Mouse (Mus musculus) hindbrain, embryonic 12.5 days (tissue): ENCODE data around the gene Fgd5. TPM values are rescaled to one million over a fixed set of nuclear protein-coding genes. Genes with fewer than 3 reads are reported as not detected.
"Not testable (repeated sequence)": the region's sequence is repeated elsewhere in the genome, so short reads cannot be mapped to it uniquely, and the experiment has no call there.

Experiments
- ATAC-seq: fragments of 200-750 bp; cut with Nextera tagmentation; 2 replicates; pipeline ENCODE4 v1.8.0; 2017; ENCODE audit warnings: moderate TSS enrichment; ENCODE audit not compliant: low FRiP score
- H3K27ac ChIP-seq: fragments of 300-500 bp; sonication (generic); 2 replicates; pipeline ENCODE4 v1.5.1; 2016; ENCODE audit warnings: mild to moderate bottlenecking
- H3K27me3 ChIP-seq: fragments of 300-500 bp; sonication (generic); 2 replicates; pipeline ENCODE4 v1.6.1; 2016; ENCODE audit warnings: mild to moderate bottlenecking
- H3K36me3 ChIP-seq: fragments of 300-500 bp; sonication (generic); 2 replicates; pipeline ENCODE4 v1.6.1; 2016; ENCODE audit warnings: mild to moderate bottlenecking
- H3K4me1 ChIP-seq: fragments of 300-500 bp; sonication (generic); 2 replicates; pipeline ENCODE4 v1.6.1; 2016
- H3K4me2 ChIP-seq: fragments of 300-500 bp; sonication (generic); replicated peaks from 2 replicates; pipeline ENCODE4 v1.6.1; 2016; ENCODE audit warnings: mild to moderate bottlenecking
- H3K4me3 ChIP-seq: fragments of 300-500 bp; sonication (generic); 2 replicates; pipeline ENCODE4 v1.5.1; 2016; ENCODE audit warnings: mild to moderate bottlenecking
- H3K9ac ChIP-seq: fragments of 300-500 bp; sonication (generic); 2 replicates; pipeline ENCODE4 v1.6.1; 2016; ENCODE audit warnings: mild to moderate bottlenecking, moderate library complexity
- H3K9me3 ChIP-seq: fragments of 300-500 bp; sonication (generic); replicated peaks from 2 replicates; pipeline ENCODE4 v1.6.1; 2016; ENCODE audit warnings: mild to moderate bottlenecking
- WGBS: fragments of 180-500 bp; shearing (Covaris S2); methylation state at CpG from one replicate; pipeline ENCODE4 v1.1.7; 2016; 5-methylcytosine and 5-hydroxymethylcytosine counted together
- polyA plus RNA-seq: library from polyadenylated mRNA; unstranded; fragments of >200 nt; fragmentation: Nextera tagmentation; extraction: Ambion mirVana; gene quantifications from 2 replicates; pipeline ENCODE4 v1.2.1, GENCODE M21; 2016

Fgd5 gene
- polyA plus RNA-seq, 1 experiment from 2014 or later: 13.3 TPM

DNA sequence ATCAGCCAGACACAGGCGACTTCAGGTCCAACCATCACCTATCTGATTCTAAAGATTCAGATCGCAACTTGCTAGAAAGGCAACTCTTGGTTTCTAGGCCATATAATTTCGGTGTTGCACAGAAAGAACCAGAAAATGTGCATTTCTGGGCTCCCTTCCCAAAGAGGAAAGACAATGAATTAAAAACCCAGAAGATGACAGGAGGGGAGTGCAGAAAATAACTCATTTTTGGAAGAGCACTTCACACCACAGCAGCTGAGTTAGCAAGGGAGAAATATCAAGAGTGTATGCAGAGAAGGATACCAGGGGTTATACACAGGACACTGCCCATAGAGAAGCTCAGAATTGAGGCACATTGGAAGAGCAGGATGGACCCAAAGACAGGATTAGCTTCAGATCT is 106.3 kb downstream of the Fgd5 start:
- H3K4me3 ChIP-seq: no peak overlapping the region
- no peaks in the 10 kb centered on the region for H3K9me3 ChIP-seq
- H3K27me3 ChIP-seq: no peaks in the 10 kb centered on the region
- WGBS: 83% methylated on average over 3 of the region's 3 CpGs
- H3K9ac ChIP-seq: no peak overlapping the region
- ATAC-seq: no peak
- no peaks in the 10 kb centered on the region for H3K36me3 ChIP-seq
- H3K4me2 ChIP-seq: no peak overlapping the region
- H3K27ac ChIP-seq: no peak overlapping the region
- H3K4me1 ChIP-seq: peaks cover under 1% of the 10 kb centered on the region; the same call in 1 of the 2 replicates

GRCm38 (mm10) chr6:92089141-92089540 is 110.5 kb downstream of the Fgd5 start:
- H3K4me3 ChIP-seq, H3K4me2 ChIP-seq, H3K27me3 ChIP-seq, H3K9me3 ChIP-seq, H3K36me3 ChIP-seq, ATAC-seq, H3K9ac ChIP-seq, H3K27ac ChIP-seq: not testable (repeated sequence)
- peaks cover 20% of the 10 kb centered on the region for H3K4me1 ChIP-seq
- WGBS: 90% methylated on average over 7 of the region's 7 CpGs

- Histone ChIP-seq H3K27me3 (no peaks in the 10 kb centered on the region), H3K36me3 (no peaks in the 10 kb centered on the region), H3K9me3 (no peaks in the 10 kb centered on the region), H3K4me2 (peak overlapping the region; percentile 75), H3K4me1 (peaks cover 26% of the 10 kb centered on the region), H3K9ac (no peak overlapping the region), H3K4me3 (no peak overlapping the region), H3K27ac (no peak overlapping the region)
- 93% methylated on average over 4 of the region's 4 CpGs for WGBS
- no peak for ATAC-seq
Measured at GRCm38 (mm10) chr6:92089982-92090381, 111.3 kb downstream of the Fgd5 start.

DNA sequence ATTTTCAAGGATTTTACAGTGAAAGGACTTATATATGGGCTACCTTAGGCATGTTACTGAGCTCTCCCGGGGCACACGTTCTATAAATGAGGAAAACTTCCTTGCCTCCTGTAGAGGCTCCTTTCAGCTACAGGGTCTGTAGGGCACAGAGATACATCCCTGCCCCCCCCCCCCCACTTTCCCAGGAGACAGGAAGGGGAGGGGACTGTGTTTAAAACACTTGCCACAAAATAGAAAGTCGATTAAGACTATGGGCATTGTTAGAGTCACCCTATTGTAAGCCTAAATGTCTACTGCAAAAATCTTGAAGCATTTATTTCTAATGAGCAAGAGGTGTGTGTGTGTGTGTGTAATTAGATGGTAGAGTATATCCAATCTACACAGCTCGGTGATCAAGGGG is 111.8 kb downstream of the Fgd5 start:
- 4% methylated on average over 4 of the region's 4 CpGs for WGBS
- no peaks in the 10 kb centered on the region for H3K36me3 ChIP-seq
- no peak for ATAC-seq

GRCm38 (mm10) chr6:92091130-92091591 is 112.5 kb downstream of the Fgd5 start, which contains the start of gene Nr2c2:
Gene Nr2c2 (plus strand): TSS chr6:92091390.
- ATAC-seq: peak; percentile 57
- 0% methylated on average over 31 of the region's 58 CpGs for WGBS

More for the DNA sequence above, 111.8 kb downstream of the Fgd5 start:
- Histone ChIP-seq H3K9me3 (no peaks in the 10 kb centered on the region), H3K4me2 (peak overlapping the region; percentile 75), H3K4me3 (peak overlapping the region; percentile 81), H3K9ac (peak overlapping the region; percentile 97), H3K27ac (peak overlapping the region; percentile 99), H3K4me1 (peaks cover 26% of the 10 kb centered on the region), H3K27me3 (no peaks in the 10 kb centered on the region)

GRCm38 (mm10) chr6:92091767-92092489 is 113.2 kb downstream of the Fgd5 start:
- Histone ChIP-seq H3K4me1 (peaks cover 26% of the 10 kb centered on the region), H3K27ac (peak overlapping the region; percentile 99), H3K9ac (peak overlapping the region; percentile 97), H3K4me3 (peak overlapping the region; percentile 81), H3K9me3 (no peaks in the 10 kb centered on the region), H3K27me3 (no peaks in the 10 kb centered on the region), H3K36me3 (no peaks in the 10 kb centered on the region), H3K4me2 (peak overlapping the region; percentile 75)
- WGBS: under 1% methylated on average over 45 of the region's 81 CpGs
- peak; percentile 99 for ATAC-seq

More at GRCm38 (mm10) chr6:92091130-92091591, 112.5 kb downstream of the Fgd5 start, which contains the start of gene Nr2c2:
- Histone ChIP-seq H3K27me3 (no peaks in the 10 kb centered on the region), H3K4me2 (peak within 1 kb of the TSS; percentile 75), H3K4me1 (peaks cover 26% of the 10 kb centered on the region), H3K9me3 (no peaks in the 10 kb centered on the region), H3K9ac (peak within 1 kb of the TSS; percentile 97), H3K4me3 (peak within 1 kb of the TSS; percentile 81), H3K27ac (peak within 1 kb of the TSS; percentile 99), H3K36me3 (no peaks in the 10 kb centered on the region)

GRCm38 (mm10) chr6:92092737-92093136 is 114.1 kb downstream of the Fgd5 start:
- Histone ChIP-seq H3K9me3 (no peaks in the 10 kb centered on the region), H3K4me2 (peak overlapping the region; percentile 75), H3K4me1 (peaks cover 26% of the 10 kb centered on the region), H3K9ac (peak overlapping the region; percentile 97), H3K4me3 (peak overlapping the region; percentile 81), H3K27me3 (no peaks in the 10 kb centered on the region), H3K36me3 (no peaks in the 10 kb centered on the region), H3K27ac (peak overlapping the region; percentile 99)
- WGBS: 26% methylated on average over 3 of the region's 3 CpGs
- no peak for ATAC-seq

- Histone ChIP-seq H3K4me3 (no peak overlapping the region), H3K36me3 (no peaks in the 10 kb centered on the region), H3K9ac (no peak overlapping the region), H3K27ac (no peak overlapping the region), H3K4me1 (peaks cover 26% of the 10 kb centered on the region), H3K27me3 (no peaks in the 10 kb centered on the region), H3K4me2 (no peak overlapping the region), H3K9me3 (no peaks in the 10 kb centered on the region)
- no peak for ATAC-seq
- 87% methylated on average over 2 of the region's 2 CpGs for WGBS
Measured at GRCm38 (mm10) chr6:92093869-92094268, 115.2 kb downstream of the Fgd5 start.

GRCm38 (mm10) chr6:92100679-92101360 is 122.1 kb downstream of the Fgd5 start:
- Histone ChIP-seq H3K27me3 (no peaks in the 10 kb centered on the region), H3K9ac (no peak overlapping the region), H3K27ac (no peak overlapping the region), H3K4me1 (peaks cover 4% of the 10 kb centered on the region), H3K36me3 (no peaks in the 10 kb centered on the region), H3K4me2 (no peak overlapping the region), H3K4me3 (no peak overlapping the region), H3K9me3 (no peaks in the 10 kb centered on the region)
- WGBS: 78% methylated on average over 2 of the region's 2 CpGs
- no peak for ATAC-seq

DNA sequence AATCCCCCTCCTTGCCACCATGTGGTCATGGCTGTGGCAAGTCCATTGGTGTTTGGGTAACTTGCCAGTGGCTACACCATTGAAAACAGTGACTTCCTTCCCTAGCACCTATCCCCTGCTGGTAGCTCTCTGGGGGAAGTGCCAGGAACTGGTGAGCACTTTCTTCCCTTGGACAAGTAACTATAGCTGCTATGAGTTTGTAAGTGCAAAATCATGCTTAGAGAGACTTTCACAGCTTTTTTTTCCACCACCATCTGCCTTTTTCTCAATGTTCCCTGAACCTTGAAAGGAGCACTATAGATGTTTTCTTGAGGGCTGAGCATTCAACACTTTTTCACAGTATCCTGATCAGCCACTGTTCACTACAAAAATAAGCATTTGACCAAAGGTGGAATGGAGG is 145.9 kb downstream of the Fgd5 start:
- Histone ChIP-seq H3K4me1 (no peaks in the 10 kb centered on the region), H3K27me3 (no peaks in the 10 kb centered on the region), H3K36me3 (no peaks in the 10 kb centered on the region), H3K4me2 (no peak overlapping the region), H3K9me3 (no peaks in the 10 kb centered on the region), H3K9ac (no peak overlapping the region), H3K27ac (no peak overlapping the region), H3K4me3 (no peak overlapping the region)
- no peak for ATAC-seq
